Mouse (Mus musculus) thymus, adult 2 months (tissue): ENCODE measurements around the gene Klk15.
"Not testable (repeated sequence)": the region's sequence is repeated elsewhere in the genome, so short reads cannot be mapped to it uniquely, and the experiment has no call there.

Experiments
- CTCF ChIP-seq: fragments of 200-500 bp; IDR thresholded peaks from 2 replicates; pipeline ENCODE4 v1.5.1; 2012; ENCODE audit warnings: mild to moderate bottlenecking, control low read depth, low read length, moderate library complexity, borderline replicate concordance; ENCODE audit not compliant: control insufficient read depth, poor library complexity, insufficient read depth; ENCODE audit errors: extremely low read depth
- POLR2A ChIP-seq: fragments of 200-500 bp; IDR thresholded peaks from 2 replicates; pipeline ENCODE4 v1.6.1; 2012; ENCODE audit warnings: mild to moderate bottlenecking, low read length, control low read depth, moderate library complexity; ENCODE audit not compliant: control insufficient read depth, poor library complexity, insufficient read depth; ENCODE audit errors: extremely low read depth

DNA sequence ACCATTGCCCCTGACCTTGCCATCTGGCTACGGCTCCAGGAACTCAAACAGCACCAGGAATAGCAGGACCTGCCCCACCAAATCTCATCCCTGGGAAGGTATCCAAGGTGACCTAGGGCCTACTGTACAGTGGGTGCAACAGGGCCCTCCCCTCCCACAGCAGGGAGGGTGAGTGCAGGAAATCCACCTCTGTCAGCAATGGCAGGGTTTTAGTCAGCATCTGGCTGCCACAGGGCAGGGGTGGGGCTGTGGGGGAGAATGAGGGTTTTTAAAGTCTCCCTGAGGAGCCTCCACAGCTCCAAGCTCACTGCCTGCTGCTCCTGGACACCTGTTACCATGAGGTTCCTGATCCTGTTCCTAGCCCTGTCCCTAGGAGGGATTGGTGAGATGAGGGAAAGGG, 42.2 kb downstream of the Klk15 start, which contains the start of gene Klk1b9:
- TF ChIP-seq POLR2A, CTCF: not testable (repeated sequence)
